Mouse (Mus musculus): ENCODE measurements at regions not wholly inside any gene's neighbourhood (a gene's known extent, or its start where the extent isn't known, plus 50 kb on each side); places are given as distances from the start of the nearest gene placed in this dataset.

- TF ChIP-seq EP300 (IDR thresholded peaks at IDR 0.05; ENCODE audit: low read depth), result no peak
- no peak for TF ChIP-seq CTCF (IDR thresholded peaks at IDR 0.05; ENCODE audit: low read depth)
These were observed 269.7 kb downstream of the Pdcd6ip start for GRCm38 (mm10) chr9:113438394-113438793.

Measured in liver, postnatal 0 days (tissue).